Mouse (Mus musculus): ENCODE data around the gene Lce1a2.

Lce1a2 gene

DNA sequence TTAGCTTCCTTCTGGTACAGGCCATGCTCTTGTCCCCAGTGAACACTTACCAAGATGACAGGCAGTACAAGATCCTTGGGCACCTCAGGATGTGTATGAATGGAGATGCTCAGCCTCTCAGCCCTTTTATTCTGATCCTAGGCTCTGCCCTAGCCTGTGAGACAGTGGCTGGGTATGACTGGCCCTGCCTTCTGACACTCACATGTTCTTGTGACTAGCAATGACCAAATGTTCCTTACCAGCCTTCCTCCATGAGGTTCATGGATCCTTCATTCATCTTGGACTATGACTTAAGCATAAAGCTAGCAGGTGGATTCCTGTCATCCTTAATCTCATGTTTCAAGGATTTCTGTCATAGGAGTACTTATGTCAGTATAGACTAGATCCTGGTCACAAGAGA, at the start of gene Lce1a2:
Gene Lce1a2, minus strand, starts transcription at position 101 of the 400 bp plus-strand sequence.
- DNase-seq (ENCODE audit: low spot score in 2 of 2) = no peak

DNA sequence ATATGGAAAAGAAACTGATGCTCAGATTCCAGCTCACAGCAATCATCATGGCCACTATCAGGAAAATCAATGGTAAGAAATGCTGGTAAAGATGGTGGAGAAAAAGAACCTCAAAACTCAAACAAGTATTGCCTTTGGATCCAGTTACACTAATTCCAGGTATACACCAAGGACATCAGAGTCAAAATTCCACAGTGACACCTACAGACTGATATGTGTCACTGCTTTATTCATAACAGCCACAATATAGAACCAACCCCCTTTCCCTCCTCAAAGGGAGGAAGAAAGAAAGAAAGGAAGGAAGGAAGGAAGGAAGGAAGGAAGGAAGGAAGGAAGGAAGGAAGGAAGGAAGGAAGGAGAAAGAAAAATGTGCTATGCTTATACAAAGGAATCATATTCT, 45.0 kb upstream of the Lce1a2 start:
- DNase-seq (ENCODE audit: low spot score in 2 of 2) = no peak

DNA sequence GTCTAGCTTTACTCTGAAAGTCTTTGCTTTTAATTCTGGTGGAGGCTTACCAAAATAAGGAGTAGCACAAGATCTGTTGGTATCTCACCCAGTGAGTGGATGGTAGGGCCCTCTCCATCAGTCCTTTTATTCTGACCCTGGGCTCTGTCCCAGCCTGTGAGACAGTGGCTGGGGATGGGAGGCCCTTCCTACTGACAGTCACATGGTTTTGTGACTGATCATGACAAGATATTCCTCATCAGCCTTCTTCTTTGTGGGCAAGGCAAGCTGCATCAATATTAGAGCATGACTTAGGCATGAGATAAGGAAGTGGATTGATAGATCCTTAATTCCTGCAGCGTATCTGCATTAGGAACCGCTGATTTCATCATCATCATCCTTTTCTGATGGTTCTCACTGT, 38.9 kb upstream of the Lce1a2 start, which contains the start of gene Lce1e:
Gene Lce1e, minus strand, starts transcription at position 101 of the 400 bp plus-strand sequence.
- DNase-seq (ENCODE audit: low spot score in 2 of 2) = no peak

DNA sequence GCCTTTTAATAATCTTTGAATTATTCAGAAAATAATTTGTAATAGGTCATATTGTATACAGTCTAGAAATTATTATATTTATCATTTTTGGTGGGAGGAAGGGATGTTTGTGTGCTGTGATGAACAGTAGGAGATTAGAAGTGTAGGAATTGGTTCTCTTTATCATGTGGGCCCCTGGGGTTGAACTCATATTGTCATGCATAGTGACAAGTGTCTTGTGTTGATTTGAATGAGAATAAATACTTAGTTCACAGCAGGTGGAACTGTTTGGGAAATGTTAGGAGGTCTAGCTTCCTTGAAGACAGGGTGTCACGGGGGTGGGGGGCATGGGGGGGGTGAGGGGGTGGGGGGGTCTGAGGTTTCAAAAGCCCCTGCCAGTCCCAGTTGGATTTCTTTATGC, 24.5 kb upstream of the Lce1a2 start:
- no peak for DNase-seq (ENCODE audit: low spot score in 2 of 2)

- DNase-seq (ENCODE audit: low spot score in 2 of 2) = no peak
Measured at GRCm38 (mm10) chr3:92691688-92692087, 21.6 kb upstream of the Lce1a2 start.

DNA sequence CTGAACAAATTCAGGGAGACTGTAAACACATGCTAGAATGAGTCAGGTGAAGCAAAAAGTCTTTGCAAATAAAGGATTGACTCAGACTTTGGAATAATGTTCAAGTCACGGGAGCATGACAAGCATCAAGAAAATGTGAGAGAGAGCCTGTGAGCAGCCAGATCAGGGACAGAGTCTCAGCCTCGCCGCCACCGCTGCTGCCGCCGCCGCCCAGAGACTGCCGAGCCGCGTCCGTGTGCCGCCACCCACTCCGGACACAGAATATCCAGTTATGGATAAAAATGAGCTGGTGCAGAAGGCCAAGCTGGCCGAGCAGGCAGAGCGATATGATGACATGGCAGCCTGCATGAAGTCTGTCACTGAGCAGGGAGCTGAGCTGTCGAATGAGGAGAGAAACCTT, 19.0 kb upstream of the Lce1a2 start:
- peak; percentile 7 to 14 for DNase-seq (ENCODE audit: low spot score in 2 of 2)

DNA sequence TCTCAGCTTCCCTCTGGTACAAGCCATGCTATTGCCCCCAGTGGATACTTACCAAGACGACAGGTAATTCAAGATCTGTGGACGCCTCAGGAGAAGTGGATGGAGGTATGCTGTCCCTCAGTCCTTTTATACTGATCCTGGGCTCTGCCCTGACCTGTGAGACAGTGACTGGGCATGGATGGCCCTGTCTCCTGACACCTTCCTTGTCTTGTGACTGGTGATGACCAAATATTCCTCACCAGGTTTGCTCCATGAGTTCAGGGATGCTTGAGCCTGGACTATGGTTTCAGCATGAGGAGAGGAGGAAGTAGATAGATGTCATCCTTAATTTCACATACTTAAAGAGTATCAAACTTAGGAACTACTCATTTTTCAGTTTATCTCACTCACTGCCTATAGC, 17.0 kb upstream of the Lce1a2 start, which contains the start of gene Lce1d:
Gene Lce1d, minus strand, starts transcription at position 101 of the 400 bp plus-strand sequence.
- DNase-seq (ENCODE audit: low spot score in 2 of 2) = no peak

DNA sequence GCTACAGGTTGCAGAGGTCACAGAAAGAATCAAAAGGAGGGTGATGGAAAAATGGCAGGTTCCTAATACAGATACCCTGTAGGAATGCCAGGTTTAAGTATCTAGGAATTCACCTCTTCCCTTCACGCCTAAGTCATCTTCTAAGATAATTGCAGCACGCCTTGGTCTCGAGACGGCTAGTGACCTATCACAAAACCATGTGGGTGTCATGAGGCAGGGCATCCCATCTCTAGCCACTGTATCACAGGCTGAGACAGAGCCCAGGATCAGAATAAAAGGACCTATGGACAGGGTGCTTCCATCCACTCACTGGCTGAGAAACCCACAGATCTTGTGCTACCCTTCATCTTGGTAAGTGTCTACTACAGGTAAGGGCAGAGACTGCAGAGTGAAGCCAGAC, 8.8 kb upstream of the Lce1a2 start, which contains the start of gene Lce1c:
Gene Lce1c, plus strand, starts transcription at position 301 of the 400 bp plus-strand sequence.
- no peak for DNase-seq (ENCODE audit: low spot score in 2 of 2)

- DNase-seq (ENCODE audit: low spot score in 2 of 2) = no peak
Measured at GRCm38 (mm10) chr3:92656826-92657225, 13.3 kb downstream of the Lce1a2 start, which contains the start of gene Lce1b. Gene Lce1b, minus strand, starts transcription at chr3:92656926.

DNA sequence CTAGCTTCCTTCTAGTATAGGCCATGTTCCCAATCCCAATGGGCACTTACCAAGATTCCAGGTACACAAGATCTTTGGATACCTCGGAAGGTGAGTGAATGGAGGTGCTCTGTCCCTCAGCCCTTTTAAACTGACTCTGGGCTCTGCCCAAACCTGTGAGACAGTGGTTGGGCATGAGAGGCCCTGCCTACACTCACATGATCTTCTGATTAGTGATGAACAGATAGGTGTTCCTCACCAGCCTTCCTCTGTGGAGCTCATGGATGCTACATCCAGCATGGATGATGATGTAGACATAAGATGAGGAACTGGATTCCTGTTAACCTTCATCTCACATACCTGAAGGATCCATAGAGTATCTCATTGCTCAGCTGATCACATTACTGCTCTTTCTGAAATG, 21.9 kb downstream of the Lce1a2 start, which contains the start of gene Lce1a1:
Gene Lce1a1, minus strand, starts transcription at position 101 of the 400 bp plus-strand sequence.
- no peak for DNase-seq (ENCODE audit: low spot score in 2 of 2)

GRCm38 (mm10) chr3:92639854-92640253, 30.3 kb downstream of the Lce1a2 start:
- DNase-seq (ENCODE audit: low spot score in 2 of 2) = no peak

GRCm38 (mm10) chr3:92638653-92638991, 31.5 kb downstream of the Lce1a2 start:
- DNase-seq (ENCODE audit: low spot score in 2 of 2) = no peak

DNA sequence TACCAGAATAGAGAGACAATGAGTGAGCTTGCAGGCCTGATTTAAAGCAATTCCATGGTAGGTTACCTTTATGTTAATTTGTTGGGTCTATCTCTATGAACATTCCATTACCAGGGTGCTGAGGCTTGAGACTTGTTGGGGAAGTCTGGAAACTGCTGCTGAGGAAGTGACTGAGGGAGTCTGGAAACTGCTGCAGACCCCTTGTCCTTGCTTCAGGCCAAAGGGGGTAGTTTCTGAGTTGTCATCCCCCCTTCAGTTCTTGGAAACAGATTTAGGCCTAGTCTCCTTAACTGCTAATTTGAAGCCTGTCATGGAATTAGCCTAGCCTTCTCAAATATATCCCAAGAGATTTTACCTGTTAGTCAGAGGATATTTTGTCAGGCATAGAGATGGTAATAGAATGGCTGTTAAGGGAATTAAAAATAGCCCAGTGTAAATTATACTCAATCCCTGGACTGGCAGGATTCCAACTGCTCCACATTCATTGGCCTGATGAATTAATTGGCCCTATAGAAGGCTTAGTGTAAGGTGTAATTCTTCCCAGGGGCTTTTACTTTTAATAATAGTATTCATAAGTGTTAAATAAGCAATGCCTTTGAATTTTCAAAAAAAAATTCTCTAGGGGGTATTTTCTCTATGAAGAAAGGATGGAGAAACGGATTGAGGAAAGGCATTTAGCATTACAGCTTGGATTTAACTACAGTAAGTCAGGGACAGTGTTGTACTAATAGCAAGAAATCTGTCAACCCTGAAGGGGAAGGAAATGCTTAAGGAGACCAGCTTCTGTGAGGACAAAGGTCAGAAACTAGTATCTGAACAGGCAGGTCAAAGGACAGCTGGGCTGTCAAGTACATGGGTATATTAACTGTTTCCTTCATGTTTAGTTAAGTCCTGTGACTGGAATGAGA, 32.1 kb downstream of the Lce1a2 start:
- no peak for DNase-seq (ENCODE audit: low spot score in 2 of 2)

GRCm38 (mm10) chr3:92621560-92621959, 48.6 kb downstream of the Lce1a2 start, which contains the start of gene Lce6a:
Gene Lce6a, minus strand, starts transcription at chr3:92621660.
- DNase-seq (ENCODE audit: low spot score in 2 of 2) = no peak
